Mouse (Mus musculus) macrophage (primary cell): ENCODE measurements around the gene Pex5l. TPM values are rescaled to one million over a fixed set of nuclear protein-coding genes. Genes with fewer than 3 reads are reported as not detected.

Experiments used
- H3K27ac ChIP-seq: fragments of 350-480 bp; formaldehyde crosslinking; 2 replicates; pipeline ENCODE4 v1.9.0; 2021
- H3K36me3 ChIP-seq: fragments of 350-480 bp; formaldehyde crosslinking; 2 replicates; pipeline ENCODE4 v1.9.0; 2021; ENCODE audit errors: inconsistent target
- H3K4me3 ChIP-seq: fragments of 350-480 bp; formaldehyde crosslinking; 2 replicates; pipeline ENCODE4 v1.9.0; 2021; ENCODE audit errors: inconsistent target
- H3K79me2 ChIP-seq: fragments of 350-480 bp; formaldehyde crosslinking; 2 replicates; pipeline ENCODE4 v1.9.0; 2021; ENCODE audit errors: inconsistent target
- WGBS: methylation state at CpG from one replicate; pipeline ENCODE4 v1.1.7; 2026; ENCODE audit warnings: inconsistent platforms; ENCODE audit not compliant: missing documents; 5-methylcytosine and 5-hydroxymethylcytosine counted together
- polyA plus RNA-seq: library from polyadenylated mRNA; stranded (reverse); fragments of 250-400 nt; gene quantifications from 3 replicates; pipeline ENCODE4 v1.2.4, GENCODE M21; 2018; ENCODE audit warnings: inconsistent platforms

The Pex5l gene
- polyA plus RNA-seq, 1 experiment from 2014 or later, result not detected

DNA sequence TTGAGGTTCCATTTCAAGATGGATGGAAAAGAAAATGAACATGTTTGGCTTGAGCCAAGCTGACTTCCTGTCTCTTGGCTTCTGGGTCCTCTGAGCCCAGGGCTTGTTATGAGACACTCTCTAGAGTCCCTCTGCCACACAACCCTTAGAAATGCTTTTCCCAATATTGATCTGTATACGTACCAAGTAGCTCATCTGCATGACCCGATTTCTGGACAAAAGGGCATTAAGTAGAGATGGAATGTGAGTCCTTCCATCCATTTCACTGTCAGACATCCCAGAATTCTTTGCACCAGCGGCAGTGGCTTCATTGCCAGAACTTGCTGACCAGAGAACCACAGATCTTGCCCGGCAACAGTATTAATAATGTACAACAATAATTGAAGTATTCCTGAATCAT is 61.3 kb downstream of the Pex5l start:
- Histone ChIP-seq H3K27ac (no peak overlapping the region), H3K4me3 (no peak overlapping the region), H3K36me3 (no peaks in the 10 kb centered on the region), H3K79me2 (no peaks in the 10 kb centered on the region)
- WGBS, result 94% methylated on average over 4 of the region's 4 CpGs

DNA sequence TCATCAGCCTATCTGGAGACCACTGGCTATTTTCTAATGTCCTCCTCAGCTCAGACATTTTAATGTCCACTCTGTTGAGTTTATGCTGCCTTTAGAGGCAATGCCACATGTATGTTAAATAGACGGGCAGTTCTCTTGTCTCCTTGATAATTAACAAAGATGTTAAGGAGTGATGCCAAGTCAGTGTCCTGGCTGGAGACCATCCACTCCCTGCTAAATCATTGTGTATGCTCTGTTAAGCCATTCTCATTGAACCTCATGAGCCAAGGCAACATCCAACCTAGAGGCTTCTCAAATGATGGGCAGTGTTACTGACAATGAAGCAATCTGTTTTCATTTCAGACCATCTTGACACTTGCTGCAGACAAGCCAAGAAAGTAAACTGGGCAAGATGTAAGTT is 63.4 kb downstream of the Pex5l start:
- no peaks in the 10 kb centered on the region for H3K79me2 ChIP-seq
- 100% methylated on average over 1 of the region's 1 CpGs for WGBS
- no peaks in the 10 kb centered on the region for H3K36me3 ChIP-seq
- no peak overlapping the region for H3K27ac ChIP-seq
- no peak overlapping the region for H3K4me3 ChIP-seq

DNA sequence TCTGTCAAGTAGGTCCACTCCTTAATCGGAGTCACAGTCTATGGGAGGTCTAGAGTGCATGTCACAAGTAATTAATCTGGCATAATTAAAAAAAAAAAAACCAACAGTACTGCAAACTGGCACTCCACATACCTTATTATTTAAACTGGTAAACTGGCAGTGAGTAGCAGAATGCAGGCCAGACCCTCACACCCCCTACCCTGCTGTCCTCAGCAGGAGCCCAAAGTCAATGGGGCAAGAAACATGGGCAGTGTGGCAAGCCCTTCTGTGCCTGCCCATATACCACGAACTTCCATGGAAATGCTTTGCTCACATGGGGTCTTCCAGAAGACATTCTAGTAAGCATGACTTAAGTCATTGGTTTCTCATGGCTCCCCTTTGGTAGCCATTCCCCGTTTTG is 63.9 kb downstream of the Pex5l start:
- 81% methylated on average over 3 of the region's 3 CpGs for WGBS
- H3K36me3 ChIP-seq, result no peaks in the 10 kb centered on the region
- no peak overlapping the region for H3K4me3 ChIP-seq

DNA sequence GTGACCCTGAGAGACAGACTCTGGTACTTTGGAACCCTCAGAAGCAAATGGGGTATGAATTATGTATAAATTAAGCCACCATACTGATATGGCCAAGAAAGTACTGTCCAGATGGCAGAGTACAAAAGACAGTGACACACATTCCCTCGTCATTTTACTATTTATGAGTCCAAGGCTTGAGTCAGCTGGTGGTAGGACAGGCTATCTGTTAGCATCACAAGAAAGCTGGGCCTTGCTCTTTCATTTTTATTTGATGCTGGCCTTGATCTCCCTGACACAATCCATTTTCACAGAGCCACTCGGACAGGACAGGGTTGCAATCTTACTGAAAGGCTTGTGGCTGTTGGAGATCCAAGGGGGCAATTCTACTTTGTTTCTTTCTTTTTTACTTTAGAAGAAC is 67.4 kb downstream of the Pex5l start:
- Histone ChIP-seq H3K36me3 (no peaks in the 10 kb centered on the region), H3K79me2 (no peaks in the 10 kb centered on the region), H3K4me3 (no peak overlapping the region), H3K27ac (no peak overlapping the region)
- WGBS, result 76% methylated on average over 2 of the region's 2 CpGs

More for the DNA sequence above, 63.9 kb downstream of the Pex5l start:
- no peak overlapping the region for H3K27ac ChIP-seq
- H3K79me2 ChIP-seq, result no peaks in the 10 kb centered on the region

DNA sequence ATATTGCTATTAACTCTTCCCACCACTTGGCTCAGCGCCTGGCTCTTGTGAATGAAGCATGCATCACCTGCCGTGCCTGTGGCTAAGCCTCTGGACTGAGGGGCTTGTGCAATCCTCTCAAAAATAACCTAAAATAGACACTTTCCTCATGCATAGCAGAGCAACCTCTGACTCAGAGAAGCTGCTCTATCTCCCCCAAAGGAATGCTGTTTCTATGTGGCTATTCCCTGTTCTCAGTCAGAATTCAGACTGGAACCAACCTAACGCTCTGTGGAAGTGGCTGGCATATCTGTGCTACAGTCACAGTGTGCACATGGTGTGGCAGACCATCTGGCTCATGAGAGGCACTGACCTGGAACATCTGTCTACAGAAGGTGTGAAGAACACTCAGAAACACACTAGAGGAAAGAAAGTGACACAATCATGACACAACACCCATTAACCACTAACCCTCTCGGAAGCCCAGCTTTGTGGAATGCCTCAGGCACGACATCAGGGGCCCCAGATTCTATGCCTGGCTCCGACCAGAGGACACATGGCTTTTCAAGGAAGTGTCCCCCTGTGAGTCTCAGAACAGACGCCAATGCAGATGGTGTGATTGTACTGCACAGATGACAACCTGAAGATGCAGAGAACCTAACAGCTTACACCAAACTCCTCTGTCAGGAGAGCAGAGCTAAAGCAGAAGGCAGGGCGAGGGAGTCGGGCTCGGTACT is 68.6 kb downstream of the Pex5l start:
- Histone ChIP-seq H3K79me2 (no peaks in the 10 kb centered on the region), H3K27ac (no peak overlapping the region), H3K36me3 (no peaks in the 10 kb centered on the region), H3K4me3 (no peak overlapping the region)
- WGBS, result 68% methylated on average over 10 of the region's 10 CpGs

DNA sequence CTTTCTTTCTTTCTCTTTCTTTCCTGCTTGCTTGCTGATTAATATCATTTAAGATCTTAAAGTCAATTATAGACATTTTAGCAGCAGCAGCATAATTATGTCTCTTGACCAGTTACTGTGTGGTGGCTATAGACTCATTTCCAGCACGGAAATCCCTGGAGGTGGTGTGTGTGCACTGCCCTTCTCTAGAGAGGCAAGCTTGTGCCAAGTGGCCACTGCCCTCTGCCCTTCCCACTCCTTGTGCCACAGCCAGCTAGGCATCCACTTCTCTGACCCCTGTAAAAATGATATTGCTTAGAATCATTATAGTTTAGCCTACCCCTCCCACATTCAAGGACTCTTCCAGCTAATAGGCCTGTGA is 69.2 kb downstream of the Pex5l start:
- H3K79me2 ChIP-seq, result no peaks in the 10 kb centered on the region
- H3K27ac ChIP-seq, result no peak overlapping the region
- no peaks in the 10 kb centered on the region for H3K36me3 ChIP-seq
- no peak overlapping the region for H3K4me3 ChIP-seq
- WGBS, result 88% methylated on average over 1 of the region's 1 CpGs

DNA sequence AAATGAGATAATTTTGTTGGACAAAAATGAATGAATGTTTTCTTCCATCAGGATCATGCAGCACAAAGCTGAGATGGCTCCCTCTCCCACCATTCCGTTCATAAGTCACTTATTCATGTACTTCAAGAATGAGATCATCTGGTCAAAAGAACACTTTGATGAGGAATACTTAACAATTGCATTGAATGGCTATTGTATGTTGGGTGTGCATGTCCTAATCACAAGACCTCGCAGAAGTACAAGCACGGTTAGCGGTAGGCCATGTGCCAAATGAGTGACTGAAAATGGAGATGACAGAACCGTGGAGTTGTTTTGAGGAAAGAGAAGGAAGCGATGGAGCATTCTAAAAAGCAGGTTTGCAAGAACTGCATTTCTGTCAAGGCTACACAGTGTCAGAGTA is 72.3 kb downstream of the Pex5l start:
- H3K36me3 ChIP-seq, result no peaks in the 10 kb centered on the region
- WGBS, result 96% methylated on average over 6 of the region's 6 CpGs
- no peak overlapping the region for H3K4me3 ChIP-seq
- H3K79me2 ChIP-seq, result no peaks in the 10 kb centered on the region
- H3K27ac ChIP-seq, result no peak overlapping the region

DNA sequence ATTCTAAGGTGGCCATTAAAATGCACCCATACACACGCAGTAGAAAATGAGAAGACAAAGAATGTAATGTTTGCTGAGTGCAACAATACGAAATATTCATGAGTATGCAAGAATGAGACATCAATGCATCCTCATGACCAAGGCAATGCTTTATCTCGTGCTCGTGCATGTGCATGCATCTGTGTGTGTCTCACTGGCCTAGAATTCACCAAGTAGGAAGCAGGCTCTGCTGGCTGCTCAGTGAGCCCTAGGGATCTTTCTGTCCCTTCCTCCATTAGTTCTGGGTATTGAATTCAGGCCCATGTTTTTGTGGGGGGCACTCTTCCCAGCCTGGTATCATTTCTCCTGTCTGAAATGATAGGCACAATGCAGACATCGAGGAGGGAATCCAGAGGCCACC is 74.9 kb downstream of the Pex5l start:
- 85% methylated on average over 5 of the region's 5 CpGs for WGBS
- no peaks in the 10 kb centered on the region for H3K79me2 ChIP-seq
- no peak overlapping the region for H3K27ac ChIP-seq
- H3K4me3 ChIP-seq, result no peak overlapping the region
- H3K36me3 ChIP-seq, result no peaks in the 10 kb centered on the region

DNA sequence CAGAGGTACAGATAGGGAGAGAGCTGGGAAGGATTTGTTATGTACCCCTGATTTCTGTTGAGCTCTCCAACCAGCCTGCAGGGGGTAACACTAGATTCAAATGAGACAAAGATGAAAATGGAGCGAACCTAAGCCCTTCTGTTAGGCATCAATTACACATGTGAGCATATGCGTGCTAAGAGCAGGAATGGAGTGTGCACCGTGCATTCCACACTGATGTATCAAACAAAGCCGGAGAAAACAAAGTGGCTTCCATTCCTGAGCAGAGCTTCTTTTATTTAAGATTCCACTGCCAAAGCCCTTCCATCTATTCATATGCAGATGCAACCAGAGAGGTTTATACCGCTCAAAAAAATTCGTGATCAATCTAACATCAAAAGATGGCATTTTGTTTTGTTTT is 79.5 kb downstream of the Pex5l start:
- H3K79me2 ChIP-seq, result no peaks in the 10 kb centered on the region
- H3K36me3 ChIP-seq, result no peaks in the 10 kb centered on the region
- WGBS, result 75% methylated on average over 6 of the region's 6 CpGs
- no peak overlapping the region for H3K27ac ChIP-seq
- no peak overlapping the region for H3K4me3 ChIP-seq

DNA sequence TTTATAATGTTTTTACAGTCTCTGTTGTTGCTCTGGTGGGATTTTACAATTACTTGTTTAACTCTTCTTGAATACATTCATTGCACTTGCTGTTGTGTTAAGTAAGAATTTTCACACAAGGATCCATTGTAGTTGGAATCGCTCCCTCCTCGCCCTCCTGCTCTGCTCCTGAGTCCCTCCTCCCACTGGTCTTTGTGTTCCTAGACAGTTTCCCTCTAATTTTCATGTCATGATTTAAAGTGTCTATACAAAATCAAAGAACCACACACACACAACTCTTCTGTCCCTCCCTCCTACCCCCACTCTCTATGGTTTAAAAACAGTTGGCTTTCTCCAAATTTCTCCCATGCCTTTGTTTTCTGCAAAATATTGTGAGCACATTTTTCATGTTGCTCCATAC is 81.6 kb downstream of the Pex5l start:
- WGBS, result 93% methylated on average over 2 of the region's 2 CpGs
- Histone ChIP-seq H3K36me3 (no peaks in the 10 kb centered on the region), H3K27ac (no peak overlapping the region), H3K4me3 (no peak overlapping the region), H3K79me2 (no peaks in the 10 kb centered on the region)

DNA sequence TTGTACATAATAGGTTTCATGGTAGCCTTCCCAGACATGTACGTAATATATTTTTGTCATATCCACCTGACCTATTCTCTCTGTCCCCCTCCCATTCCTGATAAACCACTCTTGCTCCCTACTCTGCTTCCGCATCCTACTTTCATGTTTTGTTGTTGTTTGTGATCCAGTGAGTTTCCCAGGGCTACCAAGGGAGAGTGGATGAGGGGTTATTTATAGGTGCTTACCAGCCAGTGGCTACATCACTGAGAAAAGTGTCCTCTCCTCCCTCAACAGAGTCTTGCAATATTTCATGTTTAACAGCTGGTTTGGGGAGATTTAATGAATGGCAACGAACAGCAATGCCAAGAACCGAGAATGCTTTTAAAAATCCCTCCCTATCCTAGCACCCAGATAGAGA is 82.0 kb downstream of the Pex5l start:
- H3K79me2 ChIP-seq, result no peaks in the 10 kb centered on the region

DNA sequence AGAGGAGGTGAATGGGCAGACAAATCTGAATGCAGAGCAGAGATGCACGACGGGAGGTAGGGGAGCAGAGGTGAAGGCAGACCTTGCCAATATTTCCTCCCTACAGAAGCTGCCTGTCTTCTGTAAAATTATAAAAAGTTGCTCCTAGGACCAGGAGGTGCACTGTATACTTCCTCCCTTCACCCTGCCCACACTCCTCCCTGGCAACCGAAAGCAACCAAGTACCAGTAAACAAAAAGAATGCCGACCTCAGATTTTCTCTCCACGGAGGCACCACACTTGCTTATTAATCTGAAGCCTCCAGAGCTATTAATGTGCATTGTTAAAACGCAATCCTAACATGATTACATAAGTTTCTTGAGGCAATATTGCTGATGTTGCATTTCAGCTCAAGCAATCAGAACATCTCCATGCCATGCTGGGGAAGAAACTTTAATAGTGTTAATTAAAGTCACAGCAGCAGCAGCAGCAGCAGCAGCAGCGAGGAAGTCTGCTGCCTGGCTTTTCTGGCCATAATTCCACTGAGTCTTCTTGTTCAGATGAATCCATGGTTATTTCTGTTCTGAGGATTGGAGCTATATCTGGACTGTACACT is 82.6 kb downstream of the Pex5l start:
- no peaks in the 10 kb centered on the region for H3K36me3 ChIP-seq
- WGBS, result 56% methylated on average over 7 of the region's 7 CpGs

More for the DNA sequence above, 82.0 kb downstream of the Pex5l start:
- no peak overlapping the region for H3K27ac ChIP-seq
- no peak overlapping the region for H3K4me3 ChIP-seq
- no peaks in the 10 kb centered on the region for H3K36me3 ChIP-seq
- WGBS, result 86% methylated on average over 4 of the region's 4 CpGs

DNA sequence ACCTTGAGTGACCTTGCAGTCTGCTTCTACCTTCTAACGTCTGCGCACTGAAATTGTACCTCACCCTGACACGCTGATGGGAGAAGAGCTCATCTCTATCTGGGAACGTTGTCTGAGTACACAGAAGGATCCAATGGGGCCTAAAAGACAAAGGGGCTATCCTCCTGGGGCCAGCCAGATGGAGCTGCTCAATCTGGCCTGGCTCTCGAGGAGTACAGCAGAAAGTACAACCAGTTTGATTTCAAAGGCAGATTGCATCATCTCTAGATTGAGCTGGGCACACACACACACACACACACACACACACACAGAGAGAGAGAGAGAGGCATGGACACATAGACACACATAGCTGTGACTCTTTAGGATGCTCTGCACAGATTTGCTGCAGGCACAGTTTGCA is 94.7 kb downstream of the Pex5l start:
- no peak overlapping the region for H3K27ac ChIP-seq
- H3K4me3 ChIP-seq, result no peak overlapping the region
- WGBS, result 79% methylated on average over 5 of the region's 5 CpGs
- H3K36me3 ChIP-seq, result no peaks in the 10 kb centered on the region
- H3K79me2 ChIP-seq, result no peaks in the 10 kb centered on the region

More for the DNA sequence above, 82.6 kb downstream of the Pex5l start:
- Histone ChIP-seq H3K27ac (no peak overlapping the region), H3K4me3 (no peak overlapping the region), H3K79me2 (no peaks in the 10 kb centered on the region)

DNA sequence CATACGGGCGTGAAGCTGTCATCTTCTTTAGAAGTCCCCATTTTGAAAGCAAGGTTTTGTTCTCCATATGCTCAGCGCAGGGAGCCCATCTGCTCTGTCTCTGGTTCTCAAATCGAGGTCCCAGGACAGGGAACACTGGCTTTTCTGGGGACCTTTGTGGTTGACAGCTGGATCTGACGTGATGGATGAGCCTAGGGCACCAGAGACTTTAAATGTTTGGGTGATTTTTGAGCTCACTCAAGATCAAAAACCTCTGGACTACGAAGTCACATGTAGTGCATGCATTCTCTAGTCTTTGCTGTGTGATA is 98.3 kb downstream of the Pex5l start:
- H3K79me2 ChIP-seq, result no peaks in the 10 kb centered on the region
- no peak overlapping the region for H3K27ac ChIP-seq
- H3K36me3 ChIP-seq, result no peaks in the 10 kb centered on the region
- WGBS, result 77% methylated on average over 6 of the region's 6 CpGs
- no peak overlapping the region for H3K4me3 ChIP-seq

DNA sequence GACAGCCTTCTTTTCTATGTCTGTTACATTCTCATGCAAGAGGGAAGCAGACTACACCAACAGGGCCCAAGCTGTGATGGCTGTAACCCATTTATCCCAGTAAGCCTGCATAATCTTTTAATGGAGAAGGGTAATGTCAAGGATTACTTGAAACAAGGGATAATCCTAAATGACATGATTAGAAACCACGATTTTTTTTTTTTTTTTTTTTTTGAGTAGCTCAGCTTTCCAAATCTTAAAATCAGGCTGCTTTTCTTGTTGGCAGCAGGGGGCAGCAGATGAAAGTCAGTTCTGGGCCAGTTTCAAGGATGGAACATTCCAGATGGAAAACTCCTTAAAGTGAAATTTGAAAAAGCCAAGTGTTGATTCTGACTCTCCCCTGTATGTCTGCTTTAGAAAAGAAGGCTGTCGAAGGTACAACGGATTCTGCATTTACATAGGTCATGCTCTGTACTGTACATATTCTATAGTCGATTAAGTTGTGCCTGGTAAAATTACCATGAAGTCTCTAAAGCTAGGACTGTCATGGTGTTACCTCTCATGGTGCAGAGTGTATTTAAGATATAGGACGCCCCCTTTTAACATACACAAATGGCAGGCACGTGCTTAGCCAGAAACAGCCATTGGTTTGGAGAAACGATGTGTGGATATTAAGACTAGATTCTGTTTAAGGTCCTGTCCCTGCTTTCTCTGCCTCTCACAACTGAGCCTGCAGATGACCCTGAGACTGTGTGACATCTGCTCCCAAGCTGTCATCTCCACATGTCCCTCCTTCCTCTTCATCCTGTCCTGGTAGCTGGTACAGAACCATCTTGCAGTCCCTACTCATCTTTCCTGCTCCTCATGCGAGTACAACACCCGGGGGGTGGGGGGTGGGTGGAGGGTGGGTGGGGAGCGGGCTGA is 98.9 kb downstream of the Pex5l start:
- no peak overlapping the region for H3K4me3 ChIP-seq
- H3K36me3 ChIP-seq, result no peaks in the 10 kb centered on the region
- no peaks in the 10 kb centered on the region for H3K79me2 ChIP-seq
- H3K27ac ChIP-seq, result no peak overlapping the region
- WGBS, result 82% methylated on average over 10 of the region's 10 CpGs
